Mouse (Mus musculus): ENCODE results near the gene Dnm3. TPM values are rescaled to one million over a fixed set of nuclear protein-coding genes. Genes with fewer than 3 reads are reported as not detected.
A peak's percentile ranks its signal among the peaks of the same experiment; 100 is the strongest.

The Dnm3 gene
- polyA plus RNA-seq, 1 experiment from 2014 or later = 3.3 TPM

DNA sequence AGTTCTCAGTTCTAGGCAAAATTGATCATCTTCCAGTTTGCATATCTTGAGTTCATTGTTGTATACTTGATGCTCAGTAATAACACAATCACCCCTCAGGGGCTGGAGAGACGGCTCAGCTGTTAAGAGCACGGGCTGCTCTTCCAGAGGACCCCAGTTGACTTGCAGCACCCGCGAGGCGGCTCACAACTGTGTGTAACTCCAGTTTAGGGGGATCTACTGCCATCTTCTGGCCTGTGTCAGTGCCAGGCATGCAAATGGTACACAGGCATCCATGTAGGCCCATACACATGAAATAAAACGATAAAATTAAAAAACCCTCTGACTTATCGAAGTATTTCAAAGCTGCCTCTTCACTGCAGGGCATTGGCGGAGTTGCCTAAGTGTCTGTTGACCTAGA, 385.4 kb downstream of the Dnm3 start:
- H3K9me3 ChIP-seq (ENCODE audit: control insufficient read depth, low read length) = no peaks in the 10 kb centered on the region
- no peak overlapping the region for H3K27ac ChIP-seq (ENCODE audit: low read depth, low read length)
- H3K36me3 ChIP-seq (ENCODE audit: control insufficient read depth, insufficient read depth, low read length) = no peaks in the 10 kb centered on the region
- DNase-seq (ENCODE audit: low spot score) (no peak), ATAC-seq (replicated peaks; ENCODE audit: low FRiP score) (no peak)
- 80% methylated on average over 8 of the region's 8 CpGs for whole genome bisulfite sequencing
- no peaks in the 10 kb centered on the region for H3K27me3 ChIP-seq (replicated peaks; ENCODE audit: control insufficient read depth, insufficient read depth, low read length)
- H3K4me3 ChIP-seq (ENCODE audit: low read depth, low read length) = no peak overlapping the region
- H3K9ac ChIP-seq (ENCODE audit: low read depth, low read length) = no peak overlapping the region
- H3K4me1 ChIP-seq (replicated peaks; ENCODE audit: control insufficient read depth, insufficient read depth, low read length) = no peaks in the 10 kb centered on the region
- no peak overlapping the region for H3K4me2 ChIP-seq

DNA sequence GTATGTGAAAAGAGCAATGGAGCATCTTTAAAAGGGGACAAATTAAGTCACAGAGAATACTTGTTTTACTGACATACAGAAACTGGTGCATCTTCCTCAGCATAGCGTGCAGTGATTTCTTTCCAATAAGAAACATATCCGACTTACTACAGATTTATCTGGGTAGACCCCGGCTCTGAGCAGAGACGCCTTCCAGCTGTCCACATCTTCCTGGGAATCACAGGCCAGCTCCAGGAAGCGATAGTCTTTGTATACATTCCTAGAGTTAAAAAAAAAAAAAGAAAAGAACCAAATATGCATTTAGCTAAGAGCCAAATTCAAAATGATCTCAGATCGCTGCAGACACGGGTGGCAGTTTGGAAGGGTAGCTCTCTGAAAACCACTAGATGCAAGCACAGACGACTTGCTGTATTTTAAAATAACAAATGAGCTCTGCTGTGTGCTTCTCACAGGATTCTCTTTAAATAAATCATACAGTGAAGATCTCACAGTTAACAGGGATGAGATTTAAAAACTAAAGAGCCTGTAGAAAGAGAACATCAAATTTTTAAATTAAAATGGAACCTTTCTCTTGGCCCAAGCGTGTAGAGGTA, 393.9 kb downstream of the Dnm3 start:
- Histone ChIP-seq H3K9me3 (ENCODE audit: control insufficient read depth, low read length) (no peaks in the 10 kb centered on the region), H3K9ac (ENCODE audit: low read depth, low read length) (no peak overlapping the region), H3K4me3 (ENCODE audit: low read depth, low read length) (no peak overlapping the region), H3K27ac (ENCODE audit: low read depth, low read length) (0 out of 2 replicates have a peak overlapping the region, but pooled peaks have one; percentile 57), H3K4me2 (no peak overlapping the region), H3K4me1 (replicated peaks; ENCODE audit: control insufficient read depth, insufficient read depth, low read length) (no peaks in the 10 kb centered on the region; the same call in 1 of the 2 replicates), H3K36me3 (ENCODE audit: control insufficient read depth, insufficient read depth, low read length) (no peaks in the 10 kb centered on the region), H3K27me3 (replicated peaks; ENCODE audit: control insufficient read depth, insufficient read depth, low read length) (no peaks in the 10 kb centered on the region)
- 65% methylated on average over 9 of the region's 9 CpGs for WGBS
- ATAC-seq (replicated peaks; ENCODE audit: low FRiP score) (no peak), DNase-seq (ENCODE audit: low spot score) (no peak)

DNA sequence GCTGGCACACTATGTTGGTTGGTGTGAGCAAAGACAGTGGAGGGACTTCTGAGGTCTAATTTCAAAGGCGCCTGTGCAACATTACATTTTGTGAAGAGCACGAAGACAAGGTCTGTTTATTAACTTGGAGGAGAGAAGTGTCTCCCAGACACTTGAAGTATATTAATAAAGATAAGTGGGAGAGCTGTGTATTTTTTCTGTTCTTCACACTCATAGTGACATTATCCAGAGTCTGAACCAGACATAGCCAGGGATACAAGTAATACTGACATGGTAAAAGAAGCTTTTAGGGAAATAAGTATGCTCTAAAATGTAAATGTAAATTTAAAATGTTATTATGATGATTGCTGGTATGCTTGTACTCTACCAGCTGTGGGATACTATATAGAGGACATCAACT, 394.5 kb downstream of the Dnm3 start:
- no peak for ATAC-seq (replicated peaks; ENCODE audit: low FRiP score)
- no peaks in the 10 kb centered on the region for H3K36me3 ChIP-seq (ENCODE audit: control insufficient read depth, insufficient read depth, low read length)
- H3K27me3 ChIP-seq (replicated peaks; ENCODE audit: control insufficient read depth, insufficient read depth, low read length) = no peaks in the 10 kb centered on the region
- no peak overlapping the region for H3K4me3 ChIP-seq (ENCODE audit: low read depth, low read length)
- H3K27ac ChIP-seq (ENCODE audit: low read depth, low read length) = no peak overlapping the region; the same call in 1 of the 2 replicates
- DNase-seq (ENCODE audit: low spot score) = no peak
- no peak overlapping the region for H3K9ac ChIP-seq (ENCODE audit: low read depth, low read length)
- H3K9me3 ChIP-seq (ENCODE audit: control insufficient read depth, low read length) = no peaks in the 10 kb centered on the region
- 61% methylated on average over 2 of the region's 2 CpGs for WGBS
- H3K4me2 ChIP-seq = no peak overlapping the region
- H3K4me1 ChIP-seq (replicated peaks; ENCODE audit: control insufficient read depth, insufficient read depth, low read length) = no peaks in the 10 kb centered on the region; the same call in 1 of the 2 replicates

DNA sequence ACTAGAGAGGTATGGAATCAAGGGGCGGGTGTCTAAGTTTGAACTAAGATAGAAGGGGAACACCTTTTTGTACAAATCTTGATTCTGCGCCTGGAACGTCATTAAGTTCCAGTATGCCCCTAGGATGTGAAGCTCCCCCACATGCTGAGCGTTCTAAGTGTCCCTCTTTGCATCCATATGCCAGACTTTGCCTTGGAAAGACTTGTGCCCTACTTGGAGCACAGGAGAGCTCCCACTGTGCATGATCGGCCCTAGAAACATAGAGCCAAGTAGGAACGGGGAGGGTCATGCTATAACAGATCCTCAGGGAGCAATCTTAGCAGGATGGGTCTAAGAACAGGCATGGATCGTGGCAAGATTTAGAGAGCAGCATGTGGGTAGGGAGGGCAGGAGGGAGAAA, 395.1 kb downstream of the Dnm3 start:
- no peaks in the 10 kb centered on the region for H3K9me3 ChIP-seq (ENCODE audit: control insufficient read depth, low read length)
- DNase-seq (ENCODE audit: low spot score) = no peak
- ATAC-seq (replicated peaks; ENCODE audit: low FRiP score) = no peak
- H3K4me1 ChIP-seq (replicated peaks; ENCODE audit: control insufficient read depth, insufficient read depth, low read length) = no peaks in the 10 kb centered on the region; the same call in 1 of the 2 replicates
- H3K36me3 ChIP-seq (ENCODE audit: control insufficient read depth, insufficient read depth, low read length) = no peaks in the 10 kb centered on the region
- no peaks in the 10 kb centered on the region for H3K27me3 ChIP-seq (replicated peaks; ENCODE audit: control insufficient read depth, insufficient read depth, low read length)
- WGBS = 75% methylated on average over 7 of the region's 7 CpGs
- H3K9ac ChIP-seq (ENCODE audit: low read depth, low read length) = no peak overlapping the region
- no peak overlapping the region; the same call in 1 of the 2 replicates for H3K27ac ChIP-seq (ENCODE audit: low read depth, low read length)
- no peak overlapping the region for H3K4me3 ChIP-seq (ENCODE audit: low read depth, low read length)
- H3K4me2 ChIP-seq = no peak overlapping the region

DNA sequence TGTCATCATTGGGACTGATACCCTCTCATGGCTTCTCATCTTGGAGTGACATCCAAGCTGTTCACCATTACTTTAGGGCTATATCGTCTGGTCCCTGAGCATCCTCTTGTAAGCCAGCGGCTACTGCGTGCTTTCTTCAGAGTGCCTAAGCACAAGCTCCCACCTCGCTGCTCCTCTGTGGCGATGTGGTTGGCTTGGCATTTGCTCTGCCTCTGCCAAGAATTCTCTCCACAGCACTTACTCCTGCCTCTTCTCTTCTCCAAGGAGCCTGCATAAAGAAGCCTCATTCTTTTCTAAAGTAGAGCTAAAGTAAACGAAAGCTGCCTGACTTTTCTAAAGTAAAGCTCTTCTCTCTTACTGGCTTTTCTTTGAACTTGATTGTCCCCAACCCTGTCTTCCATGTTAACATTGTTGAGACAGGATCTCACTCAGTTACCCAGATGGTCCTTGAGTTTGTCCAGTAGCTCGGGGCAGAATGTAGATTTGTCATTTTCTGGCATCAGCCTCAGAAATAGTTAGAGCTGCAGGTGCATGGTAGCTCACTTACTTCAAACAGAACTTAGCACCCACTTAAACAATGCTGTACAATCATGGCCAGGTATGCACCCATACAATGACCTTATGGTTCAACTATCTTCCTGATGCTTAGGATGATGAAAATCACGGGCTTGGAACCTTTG, 396.0 kb downstream of the Dnm3 start:
- Histone ChIP-seq H3K9ac (ENCODE audit: low read depth, low read length) (no peak overlapping the region), H3K4me3 (ENCODE audit: low read depth, low read length) (no peak overlapping the region), H3K36me3 (ENCODE audit: control insufficient read depth, insufficient read depth, low read length) (no peaks in the 10 kb centered on the region), H3K4me1 (replicated peaks; ENCODE audit: control insufficient read depth, insufficient read depth, low read length) (no peaks in the 10 kb centered on the region; the same call in 1 of the 2 replicates), H3K9me3 (ENCODE audit: control insufficient read depth, low read length) (no peaks in the 10 kb centered on the region), H3K27ac (ENCODE audit: low read depth, low read length) (no peak overlapping the region), H3K4me2 (no peak overlapping the region), H3K27me3 (replicated peaks; ENCODE audit: control insufficient read depth, insufficient read depth, low read length) (no peaks in the 10 kb centered on the region)
- 84% methylated on average over 8 of the region's 8 CpGs for WGBS
- DNase-seq (ENCODE audit: low spot score) = no peak
- ATAC-seq (replicated peaks; ENCODE audit: low FRiP score) = no peak

DNA sequence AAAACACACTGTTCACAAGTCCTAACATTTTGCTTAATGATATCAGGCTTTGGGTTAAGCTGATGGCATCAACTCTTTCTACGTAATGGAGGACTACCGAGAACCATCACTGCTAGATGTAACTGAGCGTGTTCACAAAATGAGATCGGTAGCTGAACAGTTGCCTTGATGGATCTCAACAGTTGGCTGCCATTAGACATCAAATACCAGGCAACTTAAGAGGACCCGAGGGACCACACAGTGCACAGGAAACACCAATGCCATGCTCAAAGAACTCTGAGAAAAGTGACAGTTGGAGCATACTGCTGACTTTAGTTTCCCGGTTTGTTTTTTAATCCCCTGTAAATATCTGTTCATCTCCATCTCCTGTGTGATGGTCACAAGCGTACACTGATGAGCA, 397.8 kb downstream of the Dnm3 start:
- Histone ChIP-seq H3K27me3 (replicated peaks; ENCODE audit: control insufficient read depth, insufficient read depth, low read length) (no peaks in the 10 kb centered on the region), H3K9ac (ENCODE audit: low read depth, low read length) (no peak overlapping the region), H3K4me1 (replicated peaks; ENCODE audit: control insufficient read depth, insufficient read depth, low read length) (no peaks in the 10 kb centered on the region; the same call in 1 of the 2 replicates), H3K27ac (ENCODE audit: low read depth, low read length) (no peak overlapping the region), H3K9me3 (ENCODE audit: control insufficient read depth, low read length) (no peaks in the 10 kb centered on the region), H3K4me2 (no peak overlapping the region), H3K36me3 (ENCODE audit: control insufficient read depth, insufficient read depth, low read length) (no peaks in the 10 kb centered on the region), H3K4me3 (ENCODE audit: low read depth, low read length) (no peak overlapping the region)
- ATAC-seq (replicated peaks; ENCODE audit: low FRiP score) = no peak
- WGBS = 84% methylated on average over 7 of the region's 7 CpGs
- no peak for DNase-seq (ENCODE audit: low spot score)

DNA sequence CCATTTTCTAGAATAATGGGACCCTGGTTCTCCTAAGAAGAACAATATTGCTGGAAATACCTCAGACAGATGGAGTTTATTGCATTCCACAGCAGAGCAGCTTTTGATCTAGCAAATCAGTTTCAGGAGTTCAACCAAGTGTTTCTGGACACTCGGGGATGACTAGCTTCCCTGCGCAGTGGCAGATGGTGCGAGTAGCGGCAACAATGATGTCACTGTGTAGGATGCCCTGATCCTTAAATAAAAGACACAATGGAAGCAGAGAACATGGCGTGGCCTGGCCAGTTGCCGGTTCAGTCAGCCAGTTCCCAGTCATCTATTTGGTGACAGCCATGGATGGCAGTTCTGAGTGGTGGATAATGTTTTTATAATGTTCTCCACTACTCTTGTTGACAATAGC, 400.4 kb downstream of the Dnm3 start:
- no peak overlapping the region for H3K4me3 ChIP-seq (ENCODE audit: low read depth, low read length)
- no peaks in the 10 kb centered on the region for H3K4me1 ChIP-seq (replicated peaks; ENCODE audit: control insufficient read depth, insufficient read depth, low read length)
- H3K9me3 ChIP-seq (ENCODE audit: control insufficient read depth, low read length) = no peaks in the 10 kb centered on the region
- no peaks in the 10 kb centered on the region for H3K36me3 ChIP-seq (ENCODE audit: control insufficient read depth, insufficient read depth, low read length)
- H3K27ac ChIP-seq (ENCODE audit: low read depth, low read length) = no peak overlapping the region
- no peak for DNase-seq (ENCODE audit: low spot score)
- ATAC-seq (replicated peaks; ENCODE audit: low FRiP score) = no peak
- no peaks in the 10 kb centered on the region for H3K27me3 ChIP-seq (replicated peaks; ENCODE audit: control insufficient read depth, insufficient read depth, low read length)
- WGBS = 86% methylated on average over 6 of the region's 6 CpGs
- no peak overlapping the region for H3K9ac ChIP-seq (ENCODE audit: low read depth, low read length)
- no peak overlapping the region for H3K4me2 ChIP-seq

DNA sequence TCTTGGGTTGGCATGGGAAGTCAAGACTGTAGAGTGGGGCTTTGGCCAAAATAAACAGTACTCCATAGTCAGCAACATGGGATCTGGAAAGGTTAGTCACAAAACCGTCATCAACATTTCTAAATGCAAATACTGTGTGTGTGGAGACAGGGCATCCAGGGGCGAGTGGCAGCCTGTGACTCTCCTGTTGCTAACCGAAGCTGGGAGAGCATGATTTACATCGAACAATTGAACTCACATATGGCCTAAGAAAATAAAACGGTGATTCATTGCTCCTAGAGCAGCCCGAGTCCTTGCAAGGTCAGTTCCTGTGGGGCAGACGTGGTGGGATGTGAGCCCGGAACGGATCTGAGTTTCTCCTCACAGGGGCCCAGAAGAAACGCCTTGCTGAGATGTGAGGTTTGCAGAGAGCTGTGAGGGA, 401.2 kb downstream of the Dnm3 start:
- H3K27ac ChIP-seq (ENCODE audit: low read depth, low read length) = no peak overlapping the region
- no peaks in the 10 kb centered on the region for H3K9me3 ChIP-seq (ENCODE audit: control insufficient read depth, low read length)
- no peak overlapping the region for H3K9ac ChIP-seq (ENCODE audit: low read depth, low read length)
- ATAC-seq (replicated peaks; ENCODE audit: low FRiP score) (no peak), DNase-seq (ENCODE audit: low spot score) (no peak)
- H3K4me1 ChIP-seq (replicated peaks; ENCODE audit: control insufficient read depth, insufficient read depth, low read length) = no peaks in the 10 kb centered on the region
- H3K36me3 ChIP-seq (ENCODE audit: control insufficient read depth, insufficient read depth, low read length) = no peaks in the 10 kb centered on the region
- no peaks in the 10 kb centered on the region for H3K27me3 ChIP-seq (replicated peaks; ENCODE audit: control insufficient read depth, insufficient read depth, low read length)
- 71% methylated on average over 10 of the region's 10 CpGs for WGBS
- no peak overlapping the region for H3K4me2 ChIP-seq
- no peak overlapping the region for H3K4me3 ChIP-seq (ENCODE audit: low read depth, low read length)

DNA sequence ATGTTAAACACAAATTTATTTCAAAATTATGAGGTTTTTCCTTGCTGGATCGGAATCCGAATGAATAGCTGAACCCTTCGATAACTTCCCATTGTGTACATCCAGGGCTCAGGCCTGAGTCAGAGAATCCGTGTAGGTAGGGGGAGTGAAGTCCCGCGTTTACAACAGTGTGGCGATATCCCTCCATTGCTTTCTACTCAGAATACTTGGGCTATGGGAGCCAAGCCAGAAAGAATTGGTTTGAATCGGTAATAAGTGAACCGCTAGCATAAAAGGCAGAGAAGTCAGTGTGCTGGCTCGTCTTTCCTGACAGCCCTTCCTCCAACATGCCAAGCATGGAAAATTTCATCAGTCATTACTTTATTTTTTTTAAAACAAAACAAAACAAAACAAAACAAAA, 402.0 kb downstream of the Dnm3 start:
- ATAC-seq (replicated peaks; ENCODE audit: low FRiP score) = no peak

More for the DNA sequence above, 402.0 kb downstream of the Dnm3 start:
- no peak for DNase-seq (ENCODE audit: low spot score)
- no peaks in the 10 kb centered on the region for H3K36me3 ChIP-seq (ENCODE audit: control insufficient read depth, insufficient read depth, low read length)
- no peak overlapping the region for H3K4me3 ChIP-seq (ENCODE audit: low read depth, low read length)
- no peaks in the 10 kb centered on the region for H3K4me1 ChIP-seq (replicated peaks; ENCODE audit: control insufficient read depth, insufficient read depth, low read length)
- H3K4me2 ChIP-seq = no peak overlapping the region
- H3K9me3 ChIP-seq (ENCODE audit: control insufficient read depth, low read length) = no peaks in the 10 kb centered on the region
- H3K27ac ChIP-seq (ENCODE audit: low read depth, low read length) = no peak overlapping the region
- H3K9ac ChIP-seq (ENCODE audit: low read depth, low read length) = no peak overlapping the region
- no peaks in the 10 kb centered on the region for H3K27me3 ChIP-seq (replicated peaks; ENCODE audit: control insufficient read depth, insufficient read depth, low read length)
- WGBS = 82% methylated on average over 10 of the region's 10 CpGs

Measured in liver, embryonic 11.5 days (tissue).